Mouse (Mus musculus) ES-E14 (cell line): ENCODE results near the gene Aox1.

Experiments
- CHD2 ChIP-seq: IDR thresholded peaks from 2 replicates; pipeline ENCODE4 v1.6.1; 2014; ENCODE audit warnings: mild to moderate bottlenecking, low read depth, low read length, inconsistent platforms
- HCFC1 ChIP-seq: IDR thresholded peaks from 2 replicates; pipeline ENCODE4 v1.6.1; 2012; ENCODE audit warnings: low read length, inconsistent platforms, borderline replicate concordance; ENCODE audit not compliant: insufficient read depth
- MAFK ChIP-seq: IDR thresholded peaks from 2 replicates; pipeline ENCODE4 v1.6.1; 2014; ENCODE audit warnings: mild to moderate bottlenecking, low read depth, low read length, inconsistent platforms; ENCODE audit not compliant: insufficient read depth
- ZNF384 ChIP-seq: IDR thresholded peaks from 2 replicates; pipeline ENCODE4 v1.6.1; 2012; ENCODE audit warnings: low read depth, low read length, inconsistent platforms

DNA sequence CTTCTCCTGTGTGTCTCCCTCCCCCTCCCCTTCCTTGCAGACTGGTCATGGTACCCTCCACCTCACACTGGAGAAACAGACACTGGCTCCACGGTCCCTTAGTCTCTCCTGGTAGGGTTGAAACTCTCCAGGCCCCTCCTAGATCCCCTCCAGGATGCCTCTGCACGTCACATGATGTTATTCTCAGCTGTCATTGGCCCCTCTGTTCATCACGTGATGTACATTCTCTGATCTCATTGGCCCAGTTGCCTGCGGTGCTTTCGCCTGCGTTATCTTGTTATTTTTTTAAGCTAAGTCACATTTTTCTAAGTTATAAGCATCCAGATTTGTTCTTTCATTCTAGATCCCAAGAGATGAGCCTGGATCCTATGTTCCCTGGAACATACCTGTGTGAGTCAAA lies 76.0 kb downstream of the Aox1 start:
- TF ChIP-seq ZNF384 (no peak), CHD2 (no peak), HCFC1 (no peak), MAFK (no peak)
